Mouse (Mus musculus) lung, embryonic 14.5 days (tissue): Measurements from ENCODE around the gene Pak1. TPM values are rescaled to one million over a fixed set of nuclear protein-coding genes. Genes with fewer than 3 reads are reported as not detected.

Experiments
- ATAC-seq: fragments of 200-750 bp; cut with Nextera tagmentation; 2 replicates; pipeline ENCODE4 v1.8.0; 2017; ENCODE audit warnings: mild to moderate bottlenecking, moderate TSS enrichment, moderate library complexity; ENCODE audit not compliant: insufficient read depth
- DNase-seq: peaks from one replicate; pipeline ENCODE4 v3.0.0-alpha.2; 2015
- H3K27ac ChIP-seq: fragments of 300-500 bp; sonication (generic); 2 replicates; pipeline ENCODE4 v1.5.1; 2014; ENCODE audit warnings: low read depth, mild to moderate bottlenecking, moderate library complexity
- H3K27me3 ChIP-seq: fragments of 300-500 bp; sonication (generic); 2 replicates; pipeline ENCODE4 v1.6.1; 2014; ENCODE audit warnings: low read length, control low read depth; ENCODE audit not compliant: insufficient read depth
- H3K36me3 ChIP-seq: fragments of 300-500 bp; sonication (generic); 2 replicates; pipeline ENCODE4 v1.6.1; 2014; ENCODE audit warnings: control low read depth; ENCODE audit not compliant: insufficient read depth
- H3K4me1 ChIP-seq: fragments of 300-500 bp; sonication (generic); 2 replicates; pipeline ENCODE4 v1.6.1; 2014; ENCODE audit warnings: antibody characterized with exemption, control low read depth; ENCODE audit not compliant: insufficient read depth
- H3K4me2 ChIP-seq: fragments of 300-500 bp; sonication (generic); 2 replicates; pipeline ENCODE4 v1.6.1; 2014; ENCODE audit warnings: mild to moderate bottlenecking
- H3K4me3 ChIP-seq: fragments of 300-500 bp; sonication (generic); 2 replicates; pipeline ENCODE4 v1.5.1; 2014; ENCODE audit warnings: low read depth, low read length
- H3K9ac ChIP-seq: fragments of 300-500 bp; sonication (generic); 2 replicates; pipeline ENCODE4 v1.6.1; 2014
- H3K9me3 ChIP-seq: fragments of 300-500 bp; sonication (generic); 2 replicates; pipeline ENCODE4 v1.6.1; 2016; ENCODE audit warnings: low read depth, low read length, control low read depth
- CTCF ChIP-seq: IDR thresholded peaks from 2 replicates; pipeline ENCODE4 v1.5.1; 2016; ENCODE audit warnings: antibody characterized with exemption, low read depth
- WGBS: fragments of 180-500 bp; shearing (Covaris S2); extraction: QIAGEN DNeasy Blood & Tissue Kit; methylation state at CpG from one replicate; pipeline ENCODE4 v1.1.7; 2014; 5-methylcytosine and 5-hydroxymethylcytosine counted together
- polyA plus RNA-seq: library from polyadenylated mRNA; unstranded; fragments of >200 nt; fragmentation: Nextera tagmentation; extraction: Ambion mirVana; gene quantifications from 2 replicates; pipeline ENCODE4 v1.2.1, GENCODE M21; 2014

Gene Pak1
- polyA plus RNA-seq, 1 experiment from 2014 or later = 19.2 TPM

DNA sequence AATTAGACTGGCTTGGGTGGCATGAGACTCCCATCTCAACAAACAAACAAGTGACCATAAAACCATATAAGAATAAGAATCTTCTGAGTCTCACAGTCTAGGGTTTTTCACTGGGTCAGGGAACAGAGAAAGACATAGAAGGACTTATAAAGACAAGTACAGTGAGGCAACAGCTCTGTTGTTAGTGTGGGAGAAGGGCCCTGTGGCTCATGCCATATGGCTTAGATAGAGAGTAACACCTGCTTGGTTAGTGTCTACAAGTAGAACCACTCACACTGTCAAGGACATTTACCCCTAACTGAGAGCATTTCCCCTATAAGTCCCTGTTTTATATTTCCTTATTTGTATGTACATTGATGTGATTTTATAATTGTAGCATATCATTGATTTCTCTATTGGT lies 85.0 kb downstream of the Pak1 start:
- no peak overlapping the region for H3K27ac ChIP-seq
- TF ChIP-seq CTCF = no peak
- H3K36me3 ChIP-seq = no peaks in the 10 kb centered on the region
- H3K4me3 ChIP-seq = no peak overlapping the region
- no peaks in the 10 kb centered on the region for H3K27me3 ChIP-seq
- no peak overlapping the region for H3K4me2 ChIP-seq
- DNase-seq (no peak), ATAC-seq (no peak)
- H3K4me1 ChIP-seq = no peaks in the 10 kb centered on the region
- no peaks in the 10 kb centered on the region for H3K9me3 ChIP-seq
- no peak overlapping the region for H3K9ac ChIP-seq

DNA sequence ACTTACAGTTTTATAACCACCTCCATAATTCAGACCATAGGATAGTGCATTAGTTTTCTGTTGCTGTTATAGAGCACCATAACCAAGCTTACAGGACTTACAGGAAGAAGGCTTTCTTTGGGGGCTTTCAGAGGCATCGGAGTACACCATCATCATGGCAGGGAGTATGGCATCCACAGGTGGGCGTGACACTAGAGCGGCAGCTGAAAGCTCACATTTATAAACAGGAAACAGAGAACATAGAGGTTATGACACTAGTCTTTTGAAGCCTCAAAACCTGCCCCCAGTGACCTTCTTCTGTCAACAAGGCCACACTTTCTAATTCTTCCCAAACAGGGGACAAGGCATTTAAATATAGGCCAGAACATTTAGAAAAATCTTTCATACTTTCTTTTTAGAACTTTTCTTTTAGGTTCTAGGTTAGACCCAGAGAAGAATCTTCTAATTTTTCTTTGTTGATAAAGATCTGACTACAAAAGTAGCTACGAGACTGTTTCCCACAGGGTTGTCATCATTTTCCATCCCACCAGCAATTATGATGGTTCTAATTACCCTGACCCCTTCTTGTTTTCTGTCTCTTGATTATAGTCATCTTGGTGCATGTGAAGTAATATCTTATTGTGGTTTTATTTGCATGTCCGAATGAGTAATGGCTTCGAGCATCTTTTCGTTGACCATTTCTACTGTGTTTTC lies 89.7 kb downstream of the Pak1 start:
- H3K4me3 ChIP-seq = no peak overlapping the region
- H3K9me3 ChIP-seq = no peaks in the 10 kb centered on the region
- no peaks in the 10 kb centered on the region for H3K36me3 ChIP-seq
- ATAC-seq (no peak), DNase-seq (no peak)
- H3K4me1 ChIP-seq = no peaks in the 10 kb centered on the region
- no peak overlapping the region for H3K4me2 ChIP-seq
- TF ChIP-seq CTCF = no peak
- H3K9ac ChIP-seq = no peak overlapping the region
- H3K27me3 ChIP-seq = no peaks in the 10 kb centered on the region
- WGBS = 76% methylated on average over 7 of the region's 7 CpGs
- H3K27ac ChIP-seq = no peak overlapping the region

DNA sequence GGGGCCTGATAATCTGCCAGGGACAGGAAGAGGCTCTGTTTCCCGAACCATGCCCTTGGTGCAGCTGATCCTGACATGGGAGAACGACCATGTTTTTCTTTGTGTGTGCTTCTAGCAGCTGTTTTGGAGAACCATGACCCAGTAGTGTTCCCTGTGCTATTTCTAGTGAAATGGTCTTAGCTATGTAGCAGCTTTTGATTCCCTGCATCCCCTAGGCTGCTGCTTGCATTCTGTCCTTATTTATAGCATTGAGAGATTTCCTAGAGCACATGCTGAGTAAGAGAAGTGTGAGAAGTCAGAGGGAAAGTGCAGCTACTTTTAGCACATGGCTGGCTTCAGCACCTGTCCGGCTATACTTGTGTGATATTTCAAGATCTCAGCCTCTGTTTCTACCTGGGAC lies 123.3 kb downstream of the Pak1 start:
- Histone ChIP-seq H3K36me3 (no peaks in the 10 kb centered on the region), H3K9ac (no peak overlapping the region), H3K27me3 (no peaks in the 10 kb centered on the region), H3K4me3 (no peak overlapping the region), H3K27ac (no peak overlapping the region), H3K4me1 (no peaks in the 10 kb centered on the region), H3K4me2 (no peak overlapping the region), H3K9me3 (no peaks in the 10 kb centered on the region)
- DNase-seq (no peak), ATAC-seq (no peak)
- 60% methylated on average over 3 of the region's 3 CpGs for WGBS
- no peak for TF ChIP-seq CTCF

DNA sequence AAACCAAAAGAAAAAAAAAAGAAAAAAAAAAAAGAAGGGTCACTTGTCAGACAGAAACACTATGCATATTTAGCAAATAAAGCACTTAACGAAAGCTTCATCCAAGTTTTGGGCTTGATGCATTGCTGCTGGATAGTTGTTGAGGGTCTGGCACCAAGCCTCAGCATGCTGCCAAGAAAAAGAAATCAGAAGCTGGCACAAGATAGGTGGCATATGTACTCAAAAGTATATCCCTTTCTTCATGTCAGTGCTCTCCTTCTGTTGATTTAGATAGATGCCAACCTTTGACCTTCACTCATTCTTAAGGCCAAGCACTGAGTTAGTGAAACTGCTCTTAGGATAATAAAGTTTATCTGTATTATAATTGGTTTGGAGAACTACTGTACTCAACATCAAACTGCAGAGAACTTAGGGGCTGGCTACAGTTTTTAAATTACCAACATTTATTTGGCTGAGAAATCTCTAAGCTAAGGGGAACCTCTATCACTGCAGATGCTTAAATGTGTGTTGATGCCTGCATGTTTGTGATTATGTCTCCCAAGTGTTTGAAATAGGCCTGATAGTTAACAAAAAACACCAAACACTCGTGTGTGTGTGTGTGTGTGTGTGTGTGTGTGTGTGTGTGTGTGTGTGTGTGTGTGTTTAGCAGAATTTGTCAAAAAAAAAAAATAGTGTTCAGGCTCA lies 126.6 kb downstream of the Pak1 start:
- no peaks in the 10 kb centered on the region for H3K27me3 ChIP-seq
- no peaks in the 10 kb centered on the region for H3K9me3 ChIP-seq
- no peak for TF ChIP-seq CTCF
- 58% methylated on average over 2 of the region's 2 CpGs for WGBS
- H3K4me2 ChIP-seq = no peak overlapping the region
- no peak overlapping the region for H3K9ac ChIP-seq
- no peaks in the 10 kb centered on the region for H3K4me1 ChIP-seq
- H3K27ac ChIP-seq = no peak overlapping the region
- H3K36me3 ChIP-seq = no peaks in the 10 kb centered on the region
- peak; percentile 44; the same call in 1 of the 2 replicates for ATAC-seq
- no peak overlapping the region for H3K4me3 ChIP-seq
- peak; percentile 76 for DNase-seq

DNA sequence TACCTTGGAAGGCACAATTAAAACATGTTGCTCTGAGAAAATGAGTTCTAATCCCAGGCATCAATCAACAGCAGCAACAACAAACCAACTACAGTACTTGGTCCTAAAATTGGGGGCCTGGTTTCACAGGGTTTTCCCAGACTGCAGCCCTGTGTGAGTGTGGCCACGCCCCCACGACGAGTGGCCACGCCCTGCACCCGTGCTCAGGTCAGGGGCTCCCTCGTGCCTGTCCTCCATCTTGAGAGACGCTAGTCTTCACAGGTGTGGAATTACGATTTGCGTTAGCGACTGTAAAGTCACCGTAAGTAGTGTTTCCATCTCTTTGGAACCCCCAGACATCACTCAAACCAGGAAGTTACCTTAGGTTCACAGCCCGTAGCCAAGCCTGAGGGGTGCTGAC lies 131.4 kb downstream of the Pak1 start, which contains the start of gene Gdpd4:
TSS of gene Gdpd4 (plus strand) at position 214 of the 400 bp plus-strand sequence.
- no peaks in the 10 kb centered on the region for H3K4me1 ChIP-seq
- H3K27me3 ChIP-seq = no peaks in the 10 kb centered on the region
- WGBS = 74% methylated on average over 12 of the region's 12 CpGs
- DNase-seq = no peak
- H3K4me3 ChIP-seq = no peak within 1 kb of the TSS
- no peak for TF ChIP-seq CTCF
- no peaks in the 10 kb centered on the region for H3K36me3 ChIP-seq
- H3K4me2 ChIP-seq = no peak within 1 kb of the TSS
- no peak within 1 kb of the TSS for H3K27ac ChIP-seq
- ATAC-seq = no peak
- H3K9ac ChIP-seq = no peak within 1 kb of the TSS
- no peaks in the 10 kb centered on the region for H3K9me3 ChIP-seq

DNA sequence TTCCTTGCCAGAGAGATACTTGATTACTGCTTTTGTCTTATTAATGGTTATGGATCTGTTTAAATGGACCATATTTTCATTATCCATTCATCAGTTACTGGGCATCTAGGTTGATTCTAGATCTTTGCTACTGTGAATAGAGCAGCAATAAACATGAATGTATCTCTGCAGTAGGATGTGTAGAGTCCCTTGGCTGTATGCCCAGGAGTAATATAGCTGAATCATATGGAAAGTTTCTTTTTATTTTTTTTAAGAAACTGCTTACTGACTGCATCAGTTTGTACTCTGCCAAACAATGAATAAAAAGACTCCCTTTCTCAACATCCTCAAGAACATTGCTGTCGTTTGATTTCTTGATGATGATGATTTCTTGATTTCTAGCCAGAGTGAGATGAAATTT lies 137.5 kb downstream of the Pak1 start:
- DNase-seq = peak; percentile 91
- WGBS = 36% methylated on average over 1 of the region's 1 CpGs
- H3K4me2 ChIP-seq = no peak overlapping the region
- H3K9me3 ChIP-seq = no peaks in the 10 kb centered on the region
- no peaks in the 10 kb centered on the region for H3K27me3 ChIP-seq
- no peak overlapping the region for H3K27ac ChIP-seq
- H3K9ac ChIP-seq = no peak overlapping the region
- no peak for TF ChIP-seq CTCF
- ATAC-seq = peak; percentile 62; the same call in 1 of the 2 replicates
- no peaks in the 10 kb centered on the region for H3K36me3 ChIP-seq
- H3K4me3 ChIP-seq = no peak overlapping the region
- H3K4me1 ChIP-seq = no peaks in the 10 kb centered on the region

DNA sequence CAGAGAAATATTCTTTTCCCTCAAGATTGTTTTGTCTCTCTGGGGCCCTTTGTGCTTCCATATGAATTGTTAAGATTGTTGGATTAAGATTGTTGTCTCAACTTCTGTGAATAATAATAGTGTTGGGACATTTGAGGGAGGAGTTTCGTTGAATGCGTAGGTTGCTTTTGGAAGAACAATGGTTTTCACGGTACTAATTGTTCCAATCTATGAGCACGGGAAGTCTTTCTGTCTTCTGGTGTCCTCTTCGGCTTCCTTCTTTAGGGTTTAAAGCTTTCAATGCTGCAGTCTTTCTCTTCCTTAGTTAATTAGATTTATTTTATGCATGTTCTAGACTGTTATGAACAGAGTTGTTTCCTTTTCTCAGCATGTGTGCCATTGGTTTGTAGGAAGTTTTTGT lies 138.6 kb downstream of the Pak1 start:
- no peak for TF ChIP-seq CTCF
- ATAC-seq (no peak), DNase-seq (no peak)
- H3K4me2 ChIP-seq = no peak overlapping the region
- no peaks in the 10 kb centered on the region for H3K27me3 ChIP-seq
- no peak overlapping the region for H3K9ac ChIP-seq
- no peaks in the 10 kb centered on the region for H3K36me3 ChIP-seq
- 91% methylated on average over 5 of the region's 5 CpGs for WGBS
- no peaks in the 10 kb centered on the region for H3K4me1 ChIP-seq
- no peak overlapping the region for H3K4me3 ChIP-seq
- H3K27ac ChIP-seq = no peak overlapping the region
- no peaks in the 10 kb centered on the region for H3K9me3 ChIP-seq
